Mouse (Mus musculus) small intestine, adult 2 months (tissue): Measurements from ENCODE around the gene Gsk3b.

Source experiments
- CTCF ChIP-seq: fragments of 200-500 bp; IDR thresholded peaks from 2 replicates; pipeline ENCODE4 v1.5.1; 2012; ENCODE audit warnings: low read depth, mild to moderate bottlenecking, control low read depth, inconsistent platforms, low read length, moderate library complexity, mixed read lengths; ENCODE audit not compliant: insufficient replicate concordance, insufficient read length; ENCODE audit errors: extremely low read depth
- POLR2A ChIP-seq: fragments of 200-500 bp; IDR thresholded peaks from 2 replicates; pipeline ENCODE4 v1.6.1; 2012; ENCODE audit warnings: low read depth, mild to moderate bottlenecking, control low read depth, inconsistent platforms, low read length, moderate library complexity

DNA sequence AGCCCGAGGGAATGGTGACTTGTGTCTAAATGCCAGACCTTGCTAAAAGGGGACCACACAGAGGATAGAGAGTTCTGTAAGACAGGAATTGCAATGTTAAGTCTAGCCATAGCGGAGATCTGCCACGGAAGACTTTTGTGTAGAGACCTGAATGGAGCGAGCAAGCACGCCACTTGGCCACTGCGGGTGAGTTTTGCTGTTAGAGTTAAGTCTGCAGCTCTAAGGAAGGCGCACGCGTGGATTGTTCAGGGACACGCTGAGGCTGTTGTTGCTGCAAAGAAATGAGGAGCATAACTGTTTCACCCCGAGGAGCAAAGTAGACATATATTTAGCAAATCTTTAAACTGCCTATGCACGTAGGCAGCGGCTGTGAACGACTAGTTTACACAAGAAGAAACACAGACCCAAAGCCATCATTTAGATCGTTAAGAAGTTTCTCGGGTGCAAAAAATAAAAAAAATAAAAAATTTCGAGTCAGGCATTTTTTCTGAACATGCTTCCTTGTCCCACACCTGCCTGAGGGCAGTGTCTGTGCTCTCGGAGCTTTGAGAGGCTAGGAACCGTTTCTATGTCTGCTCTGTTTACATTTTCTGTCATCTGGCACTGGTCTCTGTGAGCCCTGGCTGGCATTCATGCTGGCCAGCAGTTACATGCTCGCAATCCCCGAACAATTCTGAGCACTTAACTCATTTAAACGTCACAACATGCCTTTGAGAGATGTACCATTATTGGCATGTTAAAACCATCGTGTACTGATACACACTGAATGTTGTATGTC, 40.8 kb upstream of the Gsk3b start:
- TF ChIP-seq CTCF (no peak), POLR2A (no peak)
